Mouse (Mus musculus) stomach, embryonic 14.5 days (tissue): ENCODE measurements at regions not wholly inside any gene's neighbourhood (a gene's known extent, or its start where the extent isn't known, plus 50 kb on each side); places are given as distances from the start of the nearest gene placed in this dataset.

ENCODE experiments used
- ATAC-seq: fragments of 200-750 bp; cut with Nextera tagmentation; 2 replicates; pipeline ENCODE4 v1.8.0; 2017; ENCODE audit warnings: low read depth, moderate TSS enrichment; ENCODE audit not compliant: insufficient number of reproducible peaks, insufficient read depth, low FRiP score
- H3K27ac ChIP-seq: fragments of 300-500 bp; sonication (generic); 2 replicates; pipeline ENCODE4 v1.5.1; 2014; ENCODE audit warnings: mild to moderate bottlenecking, low read length, moderate library complexity, mixed read lengths
- H3K27me3 ChIP-seq: fragments of 300-500 bp; sonication (generic); 2 replicates; pipeline ENCODE4 v1.6.1; 2014; ENCODE audit warnings: low read length, control low read depth, mixed read lengths; ENCODE audit not compliant: control insufficient read depth, insufficient read depth
- H3K36me3 ChIP-seq: fragments of 300-500 bp; sonication (generic); 2 replicates; pipeline ENCODE4 v1.6.1; 2014; ENCODE audit warnings: mild to moderate bottlenecking, control low read depth, low read length, moderate library complexity, mixed read lengths; ENCODE audit not compliant: control insufficient read depth, insufficient read depth
- H3K4me1 ChIP-seq: fragments of 300-500 bp; sonication (generic); 2 replicates; pipeline ENCODE4 v1.6.1; 2014; ENCODE audit warnings: low read length, control low read depth, mixed read lengths; ENCODE audit not compliant: control insufficient read depth, insufficient read depth
- H3K4me2 ChIP-seq: fragments of 300-500 bp; sonication (generic); replicated peaks from 2 replicates; pipeline ENCODE4 v1.6.1; 2014; ENCODE audit warnings: low read depth, low read length, control low read depth
- H3K4me3 ChIP-seq: fragments of 300-500 bp; sonication (generic); 2 replicates; pipeline ENCODE4 v1.5.1; 2014; ENCODE audit warnings: low read depth, low read length, control low read depth
- H3K9ac ChIP-seq: fragments of 300-500 bp; sonication (generic); replicated peaks from 2 replicates; pipeline ENCODE4 v1.6.1; 2014; ENCODE audit warnings: low read depth, mild to moderate bottlenecking, control low read depth, low read length, moderate library complexity, mixed read lengths
- H3K9me3 ChIP-seq: fragments of 300-500 bp; sonication (generic); 2 replicates; pipeline ENCODE4 v1.6.1; 2016; ENCODE audit warnings: low read depth, low read length, control low read depth; ENCODE audit not compliant: control insufficient read depth
- WGBS: fragments of 180-500 bp; shearing (Covaris S2); extraction: QIAGEN DNeasy Blood & Tissue Kit; methylation state at CpG from one replicate; pipeline ENCODE4 v1.1.7; 2014; 5-methylcytosine and 5-hydroxymethylcytosine counted together

DNA sequence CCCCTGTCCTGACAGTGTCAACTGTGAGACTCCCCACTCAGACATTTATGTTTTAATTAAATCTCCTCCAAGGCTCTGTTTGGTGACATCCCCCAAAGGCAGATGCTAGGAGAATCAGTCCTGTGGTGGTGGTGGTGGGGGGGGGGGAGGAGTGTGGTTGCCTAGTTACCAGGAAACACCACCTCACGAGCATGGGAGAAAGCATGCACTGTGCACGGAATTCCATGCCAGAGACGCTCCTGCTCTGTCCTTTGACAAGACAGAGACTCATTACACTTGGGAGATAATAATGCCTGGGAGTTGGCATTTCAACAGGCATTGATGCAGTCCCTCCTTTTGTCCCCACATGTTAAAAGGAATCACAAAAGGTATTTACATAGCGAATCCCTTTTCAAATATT, 240.6 kb downstream of the Cbln1 start:
- Histone ChIP-seq H3K36me3 (no peaks in the 10 kb centered on the region), H3K4me3 (no peak overlapping the region), H3K27ac (no peak overlapping the region), H3K4me1 (0 out of 2 replicates have a peak, but pooled peaks cover 5% of the 10 kb centered on the region), H3K9ac (no peak overlapping the region), H3K4me2 (no peak overlapping the region), H3K9me3 (no peaks in the 10 kb centered on the region), H3K27me3 (no peaks in the 10 kb centered on the region)
- 26% methylated on average over 4 of the region's 4 CpGs for WGBS
- no peak for ATAC-seq

DNA sequence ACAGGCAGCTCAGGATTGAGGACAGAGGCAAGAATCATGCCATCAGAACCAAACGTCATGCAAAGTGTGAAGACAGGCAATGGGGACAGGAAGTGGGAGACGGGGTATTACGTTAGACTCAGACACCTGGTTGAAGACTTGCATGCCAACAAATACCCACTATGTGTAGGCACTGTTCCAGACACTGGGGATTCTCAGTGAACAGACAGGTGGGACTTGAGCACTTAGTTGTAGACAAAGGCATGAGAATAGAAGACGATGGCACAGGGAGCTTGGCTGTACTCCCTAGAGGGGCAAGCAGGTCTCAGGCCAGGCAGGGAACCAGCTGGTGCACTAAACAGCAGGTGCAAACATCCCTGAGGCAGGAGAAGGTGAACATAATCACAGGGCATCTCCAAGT, 242.3 kb downstream of the Cbln1 start:
- Histone ChIP-seq H3K27ac (no peak overlapping the region), H3K4me1 (no peaks in the 10 kb centered on the region), H3K9me3 (no peaks in the 10 kb centered on the region), H3K27me3 (no peaks in the 10 kb centered on the region), H3K36me3 (no peaks in the 10 kb centered on the region), H3K9ac (no peak overlapping the region), H3K4me3 (no peak overlapping the region), H3K4me2 (no peak overlapping the region)
- WGBS = 84% methylated on average over 4 of the region's 4 CpGs
- ATAC-seq = no peak

DNA sequence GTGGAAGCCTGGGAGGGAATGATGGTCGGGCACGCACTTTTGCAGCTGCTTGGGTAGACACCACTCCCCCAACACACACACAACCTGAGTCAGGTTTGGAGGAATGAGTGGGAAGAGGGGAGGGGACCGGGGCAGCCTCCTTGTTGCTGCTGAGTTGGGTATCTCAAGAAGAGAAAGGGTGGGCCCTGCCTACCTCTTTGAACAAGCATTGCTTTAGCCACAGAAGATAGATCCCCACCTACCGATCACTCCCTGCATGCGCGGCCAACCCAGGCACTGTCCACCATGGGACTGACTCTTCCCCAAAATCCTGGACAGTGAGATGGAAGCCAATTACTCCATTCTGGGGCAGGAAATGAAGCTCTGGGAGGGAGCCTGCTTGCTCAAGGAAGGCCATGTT, 243.2 kb downstream of the Cbln1 start:
- 91% methylated on average over 6 of the region's 6 CpGs for WGBS
- Histone ChIP-seq H3K27ac (no peak overlapping the region), H3K9me3 (no peaks in the 10 kb centered on the region), H3K27me3 (no peaks in the 10 kb centered on the region), H3K4me3 (no peak overlapping the region), H3K4me1 (no peaks in the 10 kb centered on the region), H3K4me2 (no peak overlapping the region), H3K36me3 (no peaks in the 10 kb centered on the region), H3K9ac (no peak overlapping the region)
- ATAC-seq = no peak

DNA sequence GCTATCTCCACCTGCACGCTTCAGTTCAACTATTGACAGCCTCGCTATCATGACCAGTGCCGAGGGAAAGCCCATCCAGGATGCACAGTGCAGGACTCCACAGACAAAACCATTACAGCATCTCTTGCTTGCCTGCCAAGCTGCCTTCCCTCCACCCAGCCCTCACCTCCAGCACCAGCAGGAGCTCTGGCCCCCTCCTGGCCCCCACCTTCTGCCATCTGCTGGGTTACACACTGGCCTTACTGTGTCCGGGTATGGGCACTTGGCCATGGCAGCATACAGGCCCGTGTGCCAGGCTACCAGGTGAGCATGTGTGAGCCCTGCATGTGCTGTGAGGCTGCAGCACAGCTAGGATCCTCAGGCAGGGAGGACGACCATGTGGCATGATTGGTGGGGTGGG, 243.6 kb downstream of the Cbln1 start:
- Histone ChIP-seq H3K4me2 (no peak overlapping the region), H3K4me3 (no peak overlapping the region), H3K27me3 (no peaks in the 10 kb centered on the region), H3K36me3 (no peaks in the 10 kb centered on the region), H3K27ac (no peak overlapping the region), H3K9ac (no peak overlapping the region), H3K9me3 (no peaks in the 10 kb centered on the region), H3K4me1 (no peaks in the 10 kb centered on the region)
- no peak for ATAC-seq
- 89% methylated on average over 6 of the region's 6 CpGs for WGBS

DNA sequence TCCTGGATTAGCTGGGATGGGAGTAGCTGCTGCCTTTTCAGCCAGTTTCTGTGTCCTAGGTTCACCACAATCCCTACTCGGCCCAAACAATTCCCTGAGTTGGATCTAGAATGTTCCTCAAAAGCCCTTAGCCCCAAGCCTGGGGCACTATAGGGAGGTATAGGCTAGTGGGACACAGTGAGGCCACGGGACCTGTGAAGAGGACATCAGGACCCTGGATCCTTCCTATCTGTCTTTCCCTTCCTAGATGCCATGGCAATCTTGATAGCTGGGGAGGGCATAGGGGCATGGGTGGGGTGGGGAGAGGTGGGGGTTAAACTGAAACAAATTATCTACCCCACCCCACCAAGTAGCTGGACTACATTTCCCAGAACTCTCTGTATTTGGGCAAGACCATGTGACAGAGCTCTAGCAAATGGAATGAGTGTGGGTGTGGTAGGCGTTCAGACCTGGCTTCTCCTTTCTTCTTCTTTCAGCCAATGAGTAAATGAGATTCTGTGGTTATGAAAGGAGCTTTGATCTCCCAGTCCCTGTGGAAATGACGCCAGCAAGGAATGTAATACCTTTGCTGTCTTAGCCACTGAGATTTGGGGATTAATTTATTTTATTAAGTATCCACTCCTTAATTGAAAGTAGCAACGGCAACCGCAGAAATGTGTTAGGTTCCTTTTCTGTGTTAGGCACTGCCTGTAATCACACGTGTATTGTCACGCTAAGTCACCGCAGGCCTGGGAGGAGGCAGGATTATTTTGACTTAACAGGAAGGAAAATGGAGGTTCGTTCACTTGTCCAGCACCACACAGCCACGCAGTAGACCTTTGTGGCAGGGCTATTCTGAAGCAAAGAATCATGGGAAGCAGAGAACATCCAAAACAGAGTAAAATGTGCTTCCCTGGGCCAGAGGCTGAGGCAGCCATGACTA, 246.6 kb downstream of the Cbln1 start:
- ATAC-seq = no peak
- no peaks in the 10 kb centered on the region for H3K27me3 ChIP-seq
- H3K4me3 ChIP-seq = no peak overlapping the region
- no peak overlapping the region for H3K9ac ChIP-seq
- H3K4me1 ChIP-seq = no peaks in the 10 kb centered on the region
- H3K36me3 ChIP-seq = no peaks in the 10 kb centered on the region
- no peak overlapping the region for H3K27ac ChIP-seq
- 77% methylated on average over 11 of the region's 11 CpGs for WGBS
- no peaks in the 10 kb centered on the region for H3K9me3 ChIP-seq
- no peak overlapping the region for H3K4me2 ChIP-seq

DNA sequence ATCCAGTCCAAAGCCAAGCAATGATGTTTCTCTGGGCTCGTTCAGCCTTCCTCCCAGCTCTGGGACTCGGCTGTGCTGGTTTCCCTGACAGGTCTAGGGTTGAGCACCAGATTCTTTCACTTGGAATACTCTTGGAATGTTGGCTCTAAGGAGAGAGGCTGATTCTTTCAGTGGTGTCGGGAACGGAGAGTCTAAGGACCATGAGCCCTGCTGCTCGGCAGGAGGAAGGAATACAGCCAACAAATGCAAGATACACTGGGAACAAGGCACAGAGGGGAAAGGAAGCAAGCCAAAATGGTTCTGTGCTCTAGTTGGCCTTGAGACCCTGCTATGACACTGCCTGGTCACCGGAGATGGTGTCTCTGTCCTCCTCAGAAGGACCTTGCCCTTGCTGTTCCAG, 251.8 kb downstream of the Cbln1 start:
- Histone ChIP-seq H3K4me1 (no peaks in the 10 kb centered on the region), H3K9ac (no peak overlapping the region), H3K27ac (no peak overlapping the region), H3K27me3 (0 out of 2 replicates have a peak, but pooled peaks cover 3% of the 10 kb centered on the region), H3K4me3 (no peak overlapping the region), H3K36me3 (no peaks in the 10 kb centered on the region), H3K4me2 (no peak overlapping the region), H3K9me3 (no peaks in the 10 kb centered on the region)
- ATAC-seq = no peak
- WGBS = 87% methylated on average over 6 of the region's 6 CpGs

DNA sequence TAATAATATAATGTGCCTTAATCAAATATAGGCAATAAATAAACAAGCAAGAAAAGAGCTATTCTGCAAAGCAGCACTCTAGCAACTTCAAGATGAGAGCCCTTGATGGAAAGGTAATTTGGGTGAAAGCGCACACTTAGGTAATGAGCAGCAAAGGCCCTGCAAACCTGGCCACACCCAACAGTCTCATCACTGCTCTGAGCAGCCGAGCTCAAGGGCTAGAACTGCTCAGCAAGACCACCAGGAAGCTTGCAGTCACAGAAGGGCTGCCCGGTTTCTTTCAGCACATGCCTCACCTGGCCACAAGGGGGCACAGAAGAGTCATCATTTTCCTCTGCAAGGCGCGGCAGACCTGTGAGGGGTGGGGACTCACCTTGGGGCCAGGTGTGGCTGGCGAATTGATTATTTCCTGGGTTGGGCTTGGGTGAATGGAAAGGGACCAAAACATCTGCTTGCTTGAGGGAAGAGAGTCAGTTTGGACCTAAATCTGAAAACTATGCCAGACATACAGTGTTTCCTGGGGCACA, 253.4 kb downstream of the Cbln1 start:
- ATAC-seq = no peak
- H3K4me1 ChIP-seq = no peaks in the 10 kb centered on the region
- H3K27me3 ChIP-seq = 0 out of 2 replicates have a peak, but pooled peaks cover 3% of the 10 kb centered on the region
- H3K9ac ChIP-seq = no peak overlapping the region
- no peak overlapping the region for H3K4me3 ChIP-seq
- no peaks in the 10 kb centered on the region for H3K9me3 ChIP-seq
- no peak overlapping the region for H3K4me2 ChIP-seq
- 10% methylated on average over 6 of the region's 6 CpGs for WGBS
- no peak overlapping the region for H3K27ac ChIP-seq
- H3K36me3 ChIP-seq = no peaks in the 10 kb centered on the region

DNA sequence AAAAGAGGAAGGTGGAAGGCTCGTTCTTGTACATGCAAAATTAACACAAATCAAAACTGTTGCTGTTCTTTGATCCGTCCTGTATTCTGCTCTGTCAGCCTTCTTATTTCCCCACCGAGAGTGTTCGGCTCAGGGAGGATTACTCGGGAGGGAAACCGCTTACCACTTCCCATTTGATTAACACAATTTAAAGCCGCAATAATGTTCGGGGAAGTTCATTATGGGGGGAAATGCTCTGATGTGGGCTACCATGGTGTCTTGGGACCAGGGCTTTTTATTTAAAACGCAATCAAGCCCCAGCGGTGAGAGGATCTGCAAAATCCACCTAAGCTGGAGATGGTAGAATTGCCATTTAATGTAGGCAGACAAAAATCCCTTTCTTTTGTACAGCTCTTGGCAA, 257.4 kb downstream of the Cbln1 start:
- no peak for ATAC-seq

More for the DNA sequence above, 257.4 kb downstream of the Cbln1 start:
- Histone ChIP-seq H3K4me2 (no peak overlapping the region), H3K4me1 (no peaks in the 10 kb centered on the region), H3K4me3 (no peak overlapping the region), H3K27ac (no peak overlapping the region), H3K9me3 (no peaks in the 10 kb centered on the region), H3K27me3 (0 out of 2 replicates have a peak, but pooled peaks cover 3% of the 10 kb centered on the region), H3K36me3 (no peaks in the 10 kb centered on the region), H3K9ac (no peak overlapping the region)
- WGBS = 80% methylated on average over 10 of the region's 10 CpGs
